Comparison of ENCODE assay signal across 20 mouse cellular contexts in the genomic region with DNA sequence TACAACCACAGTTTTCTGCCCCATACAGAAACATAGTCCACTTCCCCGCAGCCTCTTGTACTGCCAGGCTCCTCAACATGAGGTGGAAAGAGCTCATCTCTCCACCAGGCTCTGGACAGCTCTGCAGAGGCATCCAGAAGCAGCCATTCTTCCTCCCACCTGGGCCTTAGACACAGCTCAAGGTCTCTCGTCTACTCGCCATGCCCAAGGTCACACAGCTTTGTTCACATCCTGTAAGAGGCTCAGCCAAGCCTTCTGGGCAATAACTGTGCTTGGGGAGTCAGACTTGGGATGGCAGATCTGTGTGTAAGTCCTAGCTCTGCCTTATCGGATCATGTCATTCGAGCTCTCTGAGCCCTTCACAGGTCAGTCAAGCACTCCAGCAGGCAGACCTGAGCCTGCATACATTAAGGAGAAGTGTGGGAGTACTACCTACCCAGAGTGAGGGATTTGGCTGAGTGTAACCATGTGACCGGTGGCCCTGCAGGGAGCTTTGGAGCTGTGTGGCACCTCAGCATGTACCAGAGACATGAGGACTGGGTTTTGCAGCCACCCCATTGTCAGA. TPM values are rescaled to one million over a fixed set of nuclear protein-coding genes. Genes with fewer than 3 reads are reported as not detected.
DNase-seq lines count a peak whose midpoint lies in the region; ATAC-seq and TF ChIP-seq lines count a peak whose summit lies in the region.
"Had no signal": no experiment of that assay in that cellular context is flagged by ENCODE, and none has a peak within 500 bp of the region (broad histone marks: within the 10 kb centered on the region; RNA-seq: fewer than 3 reads in every experiment).

No protein-coding gene starts in this region.

- no peaks in the 10 kb centered on the region for H3K36me3 ChIP-seq in heart, embryonic 13.5 days
- no peaks in the 10 kb centered on the region for H3K36me3 ChIP-seq in kidney, embryonic 14.5 days (ENCODE audit: control insufficient read depth, insufficient read depth, low read length)
- no peaks in the 10 kb centered on the region for H3K36me3 ChIP-seq in stomach, postnatal 0 days (ENCODE audit: control insufficient read depth, insufficient read depth, low read length)
- no peaks in the 10 kb centered on the region for H3K36me3 ChIP-seq in hindbrain, embryonic 14.5 days (replicated peaks; ENCODE audit: control insufficient read depth, insufficient read depth)
- no peaks in the 10 kb centered on the region for H3K36me3 ChIP-seq in forebrain, embryonic 14.5 days (ENCODE audit: control insufficient read depth, insufficient read depth, low read length)
- H3K36me3 ChIP-seq: heart, embryonic 12.5 days; neural tube, embryonic 12.5 days had no signal

- ATAC-seq in heart, embryonic 13.5 days (ENCODE audit: extremely low read depth, insufficient number of reproducible peaks, low FRiP score, low TSS enrichment) = no peak
- ATAC-seq in kidney, embryonic 14.5 days (ENCODE audit: low FRiP score, low TSS enrichment) = peak; percentile 71; the same call in 1 of the 2 replicates
- ATAC-seq in stomach, postnatal 0 days (ENCODE audit: low FRiP score, low TSS enrichment) = peak; percentile 22; the same call in 1 of the 2 replicates
- no peak for ATAC-seq in hindbrain, embryonic 14.5 days (ENCODE audit: low FRiP score)
- no peak for ATAC-seq in forebrain, embryonic 14.5 days

- H3K4me2 ChIP-seq in heart, embryonic 13.5 days = no peak overlapping the region
- H3K4me2 ChIP-seq in kidney, embryonic 14.5 days (replicated peaks; ENCODE audit: low read depth, low read length) = no peak overlapping the region
- no peak overlapping the region for H3K4me2 ChIP-seq in stomach, postnatal 0 days (replicated peaks; ENCODE audit: low read depth)
- no peak overlapping the region for H3K4me2 ChIP-seq in hindbrain, embryonic 14.5 days (replicated peaks)
- no peak overlapping the region for H3K4me2 ChIP-seq in forebrain, embryonic 14.5 days (ENCODE audit: low read length)
- H3K4me2 ChIP-seq: heart, embryonic 12.5 days; neural tube, embryonic 12.5 days had no signal

- H3K4me3 ChIP-seq in heart, embryonic 13.5 days = no peak overlapping the region
- no peak overlapping the region for H3K4me3 ChIP-seq in kidney, embryonic 14.5 days (ENCODE audit: low read length)
- no peak overlapping the region for H3K4me3 ChIP-seq in stomach, postnatal 0 days (ENCODE audit: low read depth, low read length)
- no peak overlapping the region for H3K4me3 ChIP-seq in hindbrain, embryonic 14.5 days (replicated peaks; ENCODE audit: low read length)
- no peak overlapping the region for H3K4me3 ChIP-seq in forebrain, embryonic 14.5 days (ENCODE audit: low read depth, low read length)
- H3K4me3 ChIP-seq: erythroblast, embryonic 14.5 days; heart, embryonic 12.5 days; neural tube, embryonic 12.5 days had no signal

- H3K27ac ChIP-seq in heart, embryonic 13.5 days (replicated peaks) = no peak overlapping the region
- no peak overlapping the region for H3K27ac ChIP-seq in kidney, embryonic 14.5 days (ENCODE audit: low read depth, low read length)
- H3K27ac ChIP-seq in stomach, postnatal 0 days (replicated peaks) = no peak overlapping the region
- no peak overlapping the region for H3K27ac ChIP-seq in hindbrain, embryonic 14.5 days
- H3K27ac ChIP-seq in forebrain, embryonic 14.5 days (ENCODE audit: low read depth, low read length) = no peak overlapping the region
- H3K27ac ChIP-seq: neural tube, embryonic 12.5 days had no signal

- no peaks in the 10 kb centered on the region for H3K9me3 ChIP-seq in heart, embryonic 13.5 days
- no peaks in the 10 kb centered on the region for H3K9me3 ChIP-seq in kidney, embryonic 14.5 days (ENCODE audit: control insufficient read depth, low read length)
- H3K9me3 ChIP-seq in stomach, postnatal 0 days (ENCODE audit: control insufficient read depth, low read length) = no peaks in the 10 kb centered on the region
- no peaks in the 10 kb centered on the region for H3K9me3 ChIP-seq in hindbrain, embryonic 14.5 days (ENCODE audit: control insufficient read depth, low read length)
- no peaks in the 10 kb centered on the region for H3K9me3 ChIP-seq in forebrain, embryonic 14.5 days (replicated peaks; ENCODE audit: control insufficient read depth, low read length)
- H3K9me3 ChIP-seq: heart, embryonic 12.5 days; neural tube, embryonic 12.5 days had no signal

- no peak for TF ChIP-seq EP300 in stomach, postnatal 0 days (optimal IDR thresholded peaks at IDR 0.05)

- intact Hi-C loops in heart, postnatal 36 days (cut with DNase I) = no loop called here

- no peak for DNase-seq in heart, postnatal 36 days
- DNase-seq in adrenal gland, postnatal 14 days = peak; percentile 55
- DNase-seq in stomach, postnatal 0 days (ENCODE audit: low spot score) = no peak
- no peak for DNase-seq in hindbrain, embryonic 14.5 days (ENCODE audit: low spot score)
- DNase-seq in forebrain, embryonic 14.5 days (ENCODE audit: low spot score) = no peak
- DNase-seq: cerebellum, adult 2 months; gastrocnemius, postnatal 36 days; lung, adult 18-20 months; lung, postnatal 36 days; thymus, postnatal 25 days had no signal

- WGBS in heart, embryonic 13.5 days = 60% methylated on average over 6 of the region's 6 CpGs
- whole genome bisulfite sequencing in kidney, embryonic 14.5 days = 51% methylated on average over 6 of the region's 6 CpGs
- WGBS in stomach, postnatal 0 days = 75% methylated on average over 6 of the region's 6 CpGs
- WGBS in hindbrain, embryonic 14.5 days = 84% methylated on average over 6 of the region's 6 CpGs
- WGBS in forebrain, embryonic 14.5 days = 87% methylated on average over 6 of the region's 6 CpGs

- no peaks in the 10 kb centered on the region for H3K27me3 ChIP-seq in heart, embryonic 13.5 days (replicated peaks)
- H3K27me3 ChIP-seq in kidney, embryonic 14.5 days (ENCODE audit: control insufficient read depth, insufficient read depth, low read length) = no peaks in the 10 kb centered on the region
- no peaks in the 10 kb centered on the region for H3K27me3 ChIP-seq in stomach, postnatal 0 days (ENCODE audit: control insufficient read depth, insufficient read depth, low read length)
- H3K27me3 ChIP-seq in hindbrain, embryonic 14.5 days (ENCODE audit: control insufficient read depth, insufficient read depth, low read length) = no peaks in the 10 kb centered on the region
- H3K27me3 ChIP-seq in forebrain, embryonic 14.5 days (replicated peaks; ENCODE audit: control insufficient read depth, insufficient read depth, low read length) = no peaks in the 10 kb centered on the region
- H3K27me3 ChIP-seq: heart, embryonic 12.5 days; neural tube, embryonic 12.5 days had no signal

- H3K4me1 ChIP-seq in heart, embryonic 13.5 days = peaks cover 13% of the 10 kb centered on the region
- H3K4me1 ChIP-seq in kidney, embryonic 14.5 days (ENCODE audit: control insufficient read depth, insufficient read depth, low read length) = no peaks in the 10 kb centered on the region
- H3K4me1 ChIP-seq in stomach, postnatal 0 days (replicated peaks; ENCODE audit: control insufficient read depth, insufficient read depth) = no peaks in the 10 kb centered on the region
- no peaks in the 10 kb centered on the region for H3K4me1 ChIP-seq in hindbrain, embryonic 14.5 days (replicated peaks; ENCODE audit: control insufficient read depth, insufficient read depth, low read length)
- H3K4me1 ChIP-seq in forebrain, embryonic 14.5 days (ENCODE audit: control insufficient read depth, insufficient read depth, low read length) = no peaks in the 10 kb centered on the region
- H3K4me1 ChIP-seq: neural tube, embryonic 12.5 days had no signal

- H3K9ac ChIP-seq in heart, embryonic 13.5 days = 0 out of 2 replicates have a peak overlapping the region, but pooled peaks have one; percentile 28
- H3K9ac ChIP-seq in kidney, embryonic 14.5 days (ENCODE audit: low read depth, low read length) = no peak overlapping the region
- no peak overlapping the region for H3K9ac ChIP-seq in stomach, postnatal 0 days (ENCODE audit: low read length)
- H3K9ac ChIP-seq in hindbrain, embryonic 14.5 days = no peak overlapping the region
- H3K9ac ChIP-seq in forebrain, embryonic 14.5 days (ENCODE audit: low read length) = no peak overlapping the region
- H3K9ac ChIP-seq: heart, embryonic 12.5 days; neural tube, embryonic 12.5 days had no signal

- TF ChIP-seq CTCF in stomach, postnatal 0 days (IDR thresholded peaks at IDR 0.05; ENCODE audit: low read depth) = no peak

RNA-seq across cellular contexts. Expression of a gene that starts 3.3 kb away (rescaled TPM):
- 9.3 and 11.4 TPM in 2 replicates for polyA plus RNA-seq in heart, embryonic 13.5 days (2015; fragmentation: Nextera tagmentation; extraction: Ambion mirVana)
- total RNA-seq in heart, postnatal 36 days (2021) = not detected
- total RNA-seq in adrenal gland, postnatal 14 days (2021) = 2.3 and 2.8 TPM in 2 replicates
- not detected in 2 replicates for polyA plus RNA-seq in kidney, embryonic 14.5 days (2014; fragmentation: Nextera tagmentation; extraction: Ambion mirVana)
- 75.5 and 86.9 TPM in 2 replicates for polyA plus RNA-seq in stomach, postnatal 0 days (2015; fragmentation: Nextera tagmentation; extraction: Ambion mirVana)
- not detected in 2 replicates for polyA plus RNA-seq in hindbrain, embryonic 14.5 days (2014; fragmentation: Nextera tagmentation; extraction: Ambion mirVana)
- polyA plus RNA-seq in forebrain, embryonic 14.5 days (2014; fragmentation: Nextera tagmentation; extraction: Ambion mirVana) = not detected in 2 replicates
- total RNA-seq: common myeloid progenitor, adult 5-6 weeks; gastrocnemius, postnatal 36 days; hematopoietic stem cell, adult 5-6 weeks; left cerebral cortex, postnatal 36 days; monocyte, adult 5-6 weeks had no signal
- polyA plus RNA-seq: embryonic facial prominence, embryonic 11.5 days; erythroblast, embryonic 14.5 days; neural tube, embryonic 12.5 days had no signal

RNA-seq across cellular contexts. Expression of a gene that starts 24.9 kb away (rescaled TPM):
- polyA plus RNA-seq in heart, embryonic 13.5 days (2015; fragmentation: Nextera tagmentation; extraction: Ambion mirVana) = 168 and 177 TPM in 2 replicates
- 100 to 1,000 TPM; 260 to 269 TPM for total RNA-seq in heart, postnatal 36 days (2021)
- 247 and 248 TPM in 2 replicates for total RNA-seq in adrenal gland, postnatal 14 days (2021)
- 235 and 248 TPM in 2 replicates for polyA plus RNA-seq in kidney, embryonic 14.5 days (2014; fragmentation: Nextera tagmentation; extraction: Ambion mirVana)
- 259 and 270 TPM in 2 replicates for polyA plus RNA-seq in stomach, postnatal 0 days (2015; fragmentation: Nextera tagmentation; extraction: Ambion mirVana)
- polyA plus RNA-seq in hindbrain, embryonic 14.5 days (2014; fragmentation: Nextera tagmentation; extraction: Ambion mirVana) = 207 and 215 TPM in 2 replicates
- polyA plus RNA-seq in forebrain, embryonic 14.5 days (2014; fragmentation: Nextera tagmentation; extraction: Ambion mirVana) = 209 and 216 TPM in 2 replicates

RNA-seq across cellular contexts. Expression of a gene that starts 25.0 kb away (rescaled TPM):
- polyA plus RNA-seq in heart, embryonic 13.5 days (2015; fragmentation: Nextera tagmentation; extraction: Ambion mirVana) = 64.6 and 76.6 TPM in 2 replicates
- 10 to 100 TPM; 39.2 to 40.1 TPM for total RNA-seq in heart, postnatal 36 days (2021)
- 74.8 and 78.5 TPM in 2 replicates for total RNA-seq in adrenal gland, postnatal 14 days (2021)
- 113 and 137 TPM in 2 replicates for polyA plus RNA-seq in kidney, embryonic 14.5 days (2014; fragmentation: Nextera tagmentation; extraction: Ambion mirVana)
- polyA plus RNA-seq in stomach, postnatal 0 days (2015; fragmentation: Nextera tagmentation; extraction: Ambion mirVana) = 121 and 125 TPM in 2 replicates
- 147 and 156 TPM in 2 replicates for polyA plus RNA-seq in hindbrain, embryonic 14.5 days (2014; fragmentation: Nextera tagmentation; extraction: Ambion mirVana)
- polyA plus RNA-seq in forebrain, embryonic 14.5 days (2014; fragmentation: Nextera tagmentation; extraction: Ambion mirVana) = 192 and 200 TPM in 2 replicates

RNA-seq across cellular contexts. Expression of a gene that starts 47.5 kb away (rescaled TPM):
- polyA plus RNA-seq in heart, embryonic 13.5 days (2015; fragmentation: Nextera tagmentation; extraction: Ambion mirVana) = 50.3 and 54.9 TPM in 2 replicates
- total RNA-seq in heart, postnatal 36 days (2021) = 10 to 100 TPM; 20.9 to 22.8 TPM
- total RNA-seq in adrenal gland, postnatal 14 days (2021) = 63.1 and 69.5 TPM in 2 replicates
- polyA plus RNA-seq in kidney, embryonic 14.5 days (2014; fragmentation: Nextera tagmentation; extraction: Ambion mirVana) = 58.6 and 103 TPM in 2 replicates
- 27.9 and 28.5 TPM in 2 replicates for polyA plus RNA-seq in stomach, postnatal 0 days (2015; fragmentation: Nextera tagmentation; extraction: Ambion mirVana)
- polyA plus RNA-seq in hindbrain, embryonic 14.5 days (2014; fragmentation: Nextera tagmentation; extraction: Ambion mirVana) = 99.1 and 99.7 TPM in 2 replicates
- polyA plus RNA-seq in forebrain, embryonic 14.5 days (2014; fragmentation: Nextera tagmentation; extraction: Ambion mirVana) = 75.9 and 97.1 TPM in 2 replicates

Comparison
In these comparisons a context has a peak if more than half of its experiments do, and no peak if none do; other contexts are left out.
1. ATAC-seq: peak in kidney, embryonic 14.5 days (single experiment) and stomach, postnatal 0 days (single experiment); none in heart, embryonic 13.5 days (single experiment), hindbrain, embryonic 14.5 days (single experiment) and forebrain, embryonic 14.5 days (single experiment).